Mouse (Mus musculus) thymus, adult 18-20 months (tissue): ENCODE results near the gene Zim1.

ENCODE experiments used
- DNase-seq, 2 experiments: peaks; one replicate each; pipeline ENCODE4 v3.0.0; 2022; ENCODE audit warnings: mixed read lengths in 2 of 2

Zim1 gene

GRCm38 (mm10) chr7:6696241-6697045, at the start of gene Zim1:
Zim1 (minus strand) TSS chr7:6696450.
- peak in 1 of 2 experiments; percentile 3 for DNase-seq

GRCm38 (mm10) chr7:6744281-6744904, 48.1 kb upstream of the Zim1 start:
- no peak for DNase-seq

GRCm38 (mm10) chr7:6736060-6736459, 39.8 kb upstream of the Zim1 start:
- DNase-seq, result no peak

- no peak for DNase-seq
Observed at GRCm38 (mm10) chr7:6731930-6732329, 35.7 kb upstream of the Zim1 start.

GRCm38 (mm10) chr7:6731373-6731772, 35.1 kb upstream of the Zim1 start:
- no peak for DNase-seq

GRCm38 (mm10) chr7:6730801-6731200, 34.6 kb upstream of the Zim1 start:
- no peak for DNase-seq

- no peak for DNase-seq
Observed at GRCm38 (mm10) chr7:6730241-6730640, 34.0 kb upstream of the Zim1 start, which contains the start of the genes Peg3 and Usp29. Peg3 (minus strand) TSS chr7:6730431. Usp29 (plus strand) TSS chr7:6730578.

- peak; percentile 18 to 21 for DNase-seq
Observed at GRCm38 (mm10) chr7:6729061-6729817, 33.0 kb upstream of the Zim1 start.

- peak in 1 of 2 experiments; percentile 24 for DNase-seq
Observed at GRCm38 (mm10) chr7:6728263-6728931, 32.1 kb upstream of the Zim1 start.

- DNase-seq, result peak in 1 of 2 experiments; percentile 4
Observed at GRCm38 (mm10) chr7:6727351-6728121, 31.3 kb upstream of the Zim1 start.

GRCm38 (mm10) chr7:6709396-6709795, 13.1 kb upstream of the Zim1 start:
- no peak for DNase-seq

GRCm38 (mm10) chr7:6708451-6709180, 12.4 kb upstream of the Zim1 start:
- no peak for DNase-seq

GRCm38 (mm10) chr7:6707416-6708015, 11.3 kb upstream of the Zim1 start:
- DNase-seq, result no peak

GRCm38 (mm10) chr7:6699230-6699629, 3.0 kb upstream of the Zim1 start:
- no peak for DNase-seq

GRCm38 (mm10) chr7:6685511-6685910, 10.7 kb downstream of the Zim1 start:
- DNase-seq, result no peak

GRCm38 (mm10) chr7:6666726-6667125, 29.5 kb downstream of the Zim1 start:
- DNase-seq, result no peak

- DNase-seq, result no peak
Observed at GRCm38 (mm10) chr7:6663430-6663829, 32.8 kb downstream of the Zim1 start.

- no peak for DNase-seq
Observed at GRCm38 (mm10) chr7:6659605-6660004, 36.6 kb downstream of the Zim1 start.

- no peak for DNase-seq
Observed at GRCm38 (mm10) chr7:6658606-6659005, 37.6 kb downstream of the Zim1 start.

GRCm38 (mm10) chr7:6652151-6652550, 44.1 kb downstream of the Zim1 start:
- DNase-seq, result no peak

- no peak for DNase-seq
Observed at GRCm38 (mm10) chr7:6651221-6651620, 45.0 kb downstream of the Zim1 start.
